Mouse (Mus musculus) thymus, postnatal 14 days (tissue): ENCODE measurements around the gene Als2cr12.
"Not testable (repeated sequence)": the region's sequence is repeated elsewhere in the genome, so short reads cannot be mapped to it uniquely, and the experiment has no call there.

Experiments
- DNase-seq: peaks from one replicate; pipeline ENCODE4 v3.0.0; 2021

The Als2cr12 gene

GRCm38 (mm10) chr1:58717589-58718270 is 21.9 kb upstream of the Als2cr12 start:
- no peak for DNase-seq

- DNase-seq = no peak
Measured at GRCm38 (mm10) chr1:58716883-58717220, 21.1 kb upstream of the Als2cr12 start.

GRCm38 (mm10) chr1:58716162-58716882 is 20.5 kb upstream of the Als2cr12 start:
- DNase-seq = peak; percentile 62

GRCm38 (mm10) chr1:58715536-58715935 is 19.7 kb upstream of the Als2cr12 start:
- no peak for DNase-seq

GRCm38 (mm10) chr1:58714361-58714760 is 18.6 kb upstream of the Als2cr12 start:
- DNase-seq = no peak

- DNase-seq = no peak
Measured at GRCm38 (mm10) chr1:58713893-58714231, 18.1 kb upstream of the Als2cr12 start.

- DNase-seq = peak; percentile 70
Measured at GRCm38 (mm10) chr1:58713081-58713892, 17.5 kb upstream of the Als2cr12 start.

- DNase-seq = peak; percentile 73
Measured at GRCm38 (mm10) chr1:58712076-58713061, 16.6 kb upstream of the Als2cr12 start.

- peak; percentile 82 for DNase-seq
Measured at GRCm38 (mm10) chr1:58711365-58712016, 15.7 kb upstream of the Als2cr12 start, which contains the start of gene Cflar. TSS of gene Cflar (plus strand) at chr1:58711508.

GRCm38 (mm10) chr1:58710711-58711364 is 15.0 kb upstream of the Als2cr12 start:
- no peak for DNase-seq

- DNase-seq = not testable (repeated sequence)
Measured at GRCm38 (mm10) chr1:58710043-58710442, 14.3 kb upstream of the Als2cr12 start.

GRCm38 (mm10) chr1:58700580-58701162 is 4.9 kb upstream of the Als2cr12 start:
- DNase-seq = not testable (repeated sequence)

GRCm38 (mm10) chr1:58699988-58700387 is 4.2 kb upstream of the Als2cr12 start:
- DNase-seq = no peak

- no peak for DNase-seq
Measured at GRCm38 (mm10) chr1:58698781-58699180, 3.0 kb upstream of the Als2cr12 start.

- DNase-seq = peak; percentile 39
Measured at GRCm38 (mm10) chr1:58697607-58698006, 1.8 kb upstream of the Als2cr12 start.

- no peak for DNase-seq
Measured at GRCm38 (mm10) chr1:58693696-58694095, 2.1 kb downstream of the Als2cr12 start.

- not testable (repeated sequence) for DNase-seq
Measured at GRCm38 (mm10) chr1:58691718-58692117, 4.1 kb downstream of the Als2cr12 start.

GRCm38 (mm10) chr1:58690834-58691488 is 4.8 kb downstream of the Als2cr12 start:
- DNase-seq = not testable (repeated sequence)

GRCm38 (mm10) chr1:58690006-58690744 is 5.6 kb downstream of the Als2cr12 start:
- no peak for DNase-seq

- no peak for DNase-seq
Measured at GRCm38 (mm10) chr1:58689426-58689825, 6.4 kb downstream of the Als2cr12 start.
